Mouse (Mus musculus) T-helper 17 cell (primary cell): ENCODE measurements at regions not wholly inside any gene's neighbourhood (a gene's known extent, or its start where the extent isn't known, plus 50 kb on each side); places are given as distances from the start of the nearest gene placed in this dataset.
"Not testable (repeated sequence)": the region's sequence is repeated elsewhere in the genome, so short reads cannot be mapped to it uniquely, and the experiment has no call there.

Experiments
- in situ Hi-C, 2 experiments: fragments of 300-600 bp; cut with MboI, MseI; formaldehyde crosslinking; loops; 1 replicate in 1 of 2; 2 replicates in 1 of 2; pipeline ENCODE4 v1.15.1; 2025; ENCODE audit warnings: high pct_unique_total_duplicates in 2 of 2

DNA sequence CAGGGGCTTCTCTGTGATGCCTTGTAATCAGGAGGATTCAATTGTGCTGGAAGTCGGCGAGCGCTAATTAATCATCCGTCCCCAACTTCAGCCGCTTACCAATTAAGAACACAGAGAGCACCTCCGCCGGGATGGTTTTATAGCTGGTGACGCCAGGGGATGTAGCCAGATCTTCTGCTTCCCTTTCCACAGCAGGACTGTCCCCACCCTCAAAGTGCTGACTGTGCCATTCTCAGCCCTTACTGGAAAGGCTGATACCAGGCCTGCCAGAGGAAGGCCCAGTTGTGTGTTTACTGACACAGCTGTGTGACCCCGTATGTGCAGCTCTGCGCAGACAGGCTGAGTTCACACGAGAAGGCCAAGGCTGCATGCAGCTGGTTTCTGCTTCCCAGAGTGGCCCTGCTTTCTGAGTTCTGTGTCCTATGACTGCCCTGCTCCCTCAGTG is 59.9 kb upstream of the Bend4 start:
- in situ Hi-C loops = no loop called here

- in situ Hi-C loops = not testable (repeated sequence)
Measured at GRCm38 (mm10) chr5:67490709-67491108, 62.6 kb upstream of the Bend4 start.

DNA sequence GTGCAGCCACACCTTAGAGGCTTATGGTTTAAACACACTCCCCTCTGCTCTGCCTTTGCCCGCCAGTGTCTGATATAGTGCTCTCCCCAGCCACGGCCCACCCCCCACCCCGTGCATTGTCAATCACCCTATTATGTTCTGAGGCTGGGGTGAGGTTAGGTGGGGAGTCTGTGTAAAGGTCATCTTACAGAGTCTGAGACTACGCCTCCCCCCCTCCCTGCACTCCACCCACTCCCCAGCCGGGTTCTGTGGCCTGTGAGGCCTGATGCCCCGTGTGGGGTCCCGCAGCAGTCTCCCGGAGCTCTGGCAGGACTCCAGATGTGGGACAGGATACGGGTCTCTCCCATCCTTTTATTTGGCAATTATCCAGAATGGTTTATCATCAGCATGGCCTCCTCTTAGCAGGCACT is 64.8 kb upstream of the Bend4 start:
- in situ Hi-C loops = no loop called here

- in situ Hi-C loops = no loop called here
Measured at GRCm38 (mm10) chr5:67496710-67497109, 68.6 kb upstream of the Bend4 start.

- in situ Hi-C loops = no loop called here
Measured at GRCm38 (mm10) chr5:67520251-67520650, 87.4 kb upstream of the Shisa3 start.

DNA sequence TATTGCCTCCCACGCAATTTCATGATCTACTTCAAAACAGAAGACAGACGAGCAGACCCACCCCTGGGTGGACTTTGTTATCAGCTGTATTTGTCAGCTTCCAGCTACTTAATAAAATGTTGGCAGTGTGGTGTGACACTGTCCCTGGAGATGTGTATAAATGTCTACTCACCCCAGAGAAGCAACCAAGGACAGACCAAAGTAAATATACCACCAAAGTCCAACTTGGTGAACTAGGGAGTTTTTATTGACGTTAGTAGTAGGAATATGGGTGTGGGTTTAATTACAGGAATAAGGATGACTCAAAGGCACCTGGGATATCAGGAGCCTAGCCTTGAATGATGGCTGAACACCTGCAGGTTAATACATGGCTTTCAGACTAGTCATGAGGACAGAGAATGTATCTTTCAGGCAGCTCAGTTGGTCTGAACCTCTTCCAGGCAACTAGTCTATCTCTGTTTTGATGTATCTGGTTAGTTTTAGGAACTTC is 86.2 kb upstream of the Shisa3 start:
- in situ Hi-C loops = no loop called here

DNA sequence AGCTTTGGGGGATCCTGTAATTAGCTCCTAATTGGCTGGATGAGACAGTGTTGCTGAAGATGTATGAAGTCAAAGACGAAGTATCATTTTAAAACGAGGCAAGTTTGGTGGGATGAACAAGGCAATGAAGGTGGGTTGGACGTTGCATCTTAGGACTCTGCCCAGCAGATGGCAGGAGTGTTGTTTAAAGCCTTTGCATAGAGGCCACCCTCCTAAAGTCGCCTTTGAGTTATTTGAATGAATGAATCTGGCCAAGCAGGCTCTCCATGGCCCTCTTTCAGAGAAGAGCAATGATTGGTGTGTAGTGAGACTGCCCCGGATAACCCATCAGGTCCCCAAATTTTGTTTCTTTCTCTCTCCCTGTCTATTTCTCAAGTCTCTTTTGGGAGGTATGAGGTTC is 77.5 kb upstream of the Shisa3 start:
- in situ Hi-C loops = loop anchor here (5.0 to 25.0 kb wide), 3 partner anchors 202 to 482 kb away; no protein-coding TSS in a partner anchor

DNA sequence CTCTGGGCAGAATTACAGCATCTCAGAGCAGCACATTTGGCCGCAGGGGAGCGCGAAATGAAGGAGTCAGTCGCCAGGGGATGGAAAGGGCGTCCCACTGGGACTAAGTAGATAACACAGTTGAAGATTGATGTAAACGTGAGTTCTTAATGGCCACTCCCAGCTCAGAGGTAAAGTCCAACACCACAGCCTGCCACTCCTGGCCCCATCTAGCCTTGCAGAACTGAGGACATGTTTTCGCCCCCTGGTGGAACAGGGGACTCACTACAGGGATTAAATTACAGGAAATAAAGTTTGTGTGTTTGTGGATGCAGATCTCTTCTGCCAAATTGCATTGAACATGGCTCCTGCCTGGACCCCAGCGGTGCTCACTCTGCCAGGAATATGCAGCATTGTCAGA is 76.7 kb upstream of the Shisa3 start:
- in situ Hi-C loops = loop anchor here (5.0 to 25.0 kb wide), 3 partner anchors 201 to 481 kb away; no protein-coding TSS in a partner anchor

DNA sequence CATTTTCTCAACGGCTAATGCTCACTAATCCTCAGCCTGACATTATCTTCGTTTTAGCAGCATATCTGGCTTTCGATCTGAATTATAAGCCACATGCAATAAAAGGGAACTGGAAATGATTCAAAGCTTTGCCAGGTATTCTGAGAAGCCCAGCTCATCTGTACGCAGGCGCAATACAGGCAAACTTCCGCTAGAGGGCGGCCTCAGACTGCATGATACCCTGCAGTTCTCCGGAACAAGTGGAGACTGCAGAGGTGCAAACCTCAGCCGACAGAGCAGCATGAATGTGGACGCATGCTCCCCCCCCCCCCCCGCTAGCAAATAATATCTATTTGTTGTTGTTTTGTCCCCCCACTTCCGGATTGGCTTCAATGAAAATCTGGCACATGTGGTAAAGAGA is 75.3 kb upstream of the Shisa3 start:
- in situ Hi-C loops = loop anchor here (5.0 to 25.0 kb wide), 3 partner anchors 200 to 480 kb away; no protein-coding TSS in a partner anchor

GRCm38 (mm10) chr5:67532756-67533255 is 74.9 kb upstream of the Shisa3 start:
- in situ Hi-C loops = loop anchor here (5.0 to 25.0 kb wide), 3 partner anchors 199 to 479 kb away; no protein-coding TSS in a partner anchor

GRCm38 (mm10) chr5:67534056-67534455 is 73.6 kb upstream of the Shisa3 start:
- in situ Hi-C loops = loop anchor here (5.0 to 25.0 kb wide), 3 partner anchors 198 to 478 kb away; no protein-coding TSS in a partner anchor

GRCm38 (mm10) chr5:67537990-67538389 is 69.7 kb upstream of the Shisa3 start:
- in situ Hi-C loops = loop anchor here (5.0 to 25.0 kb wide), 2 partner anchors 189 to 474 kb away; no protein-coding TSS in a partner anchor

DNA sequence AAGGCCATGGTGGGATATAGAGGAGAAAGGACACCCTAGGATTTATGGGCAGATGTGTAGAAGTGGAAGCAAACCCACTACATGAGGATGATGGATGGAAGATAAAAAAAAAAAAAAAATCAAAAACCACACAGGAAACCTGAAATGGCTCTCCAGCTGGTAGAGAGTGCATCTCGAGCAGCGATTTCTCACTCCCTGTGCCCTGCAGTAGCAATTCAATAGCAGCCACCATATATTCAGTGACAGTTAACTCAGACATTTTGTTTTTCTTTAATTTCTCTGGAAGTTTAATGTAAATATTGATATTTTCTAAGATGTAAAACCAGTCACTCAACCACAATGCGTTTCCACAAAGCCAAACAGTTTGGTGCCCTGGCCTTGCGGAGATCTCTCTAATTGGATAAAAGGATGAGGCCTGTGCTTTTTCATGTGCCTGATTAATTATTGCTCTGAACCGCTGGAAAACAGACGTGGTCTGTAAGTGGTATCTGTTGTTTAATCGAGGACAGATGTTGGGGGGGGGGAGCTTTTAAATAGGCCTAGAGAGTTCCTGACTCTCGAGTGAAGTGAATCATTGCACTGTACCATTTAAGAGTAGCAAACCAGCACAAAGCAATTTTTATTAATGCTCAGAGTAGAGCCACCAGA is 68.0 kb upstream of the Shisa3 start:
- in situ Hi-C loops = loop anchor here (5.0 to 25.0 kb wide), 2 partner anchors 188 to 473 kb away; no protein-coding TSS in a partner anchor

- in situ Hi-C loops = loop anchor here in 1 of 2 experiments (25.0 kb wide), 1 partner anchor 470 kb away; no protein-coding TSS in a partner anchor
Measured at GRCm38 (mm10) chr5:67541867-67542266, 65.8 kb upstream of the Shisa3 start.

DNA sequence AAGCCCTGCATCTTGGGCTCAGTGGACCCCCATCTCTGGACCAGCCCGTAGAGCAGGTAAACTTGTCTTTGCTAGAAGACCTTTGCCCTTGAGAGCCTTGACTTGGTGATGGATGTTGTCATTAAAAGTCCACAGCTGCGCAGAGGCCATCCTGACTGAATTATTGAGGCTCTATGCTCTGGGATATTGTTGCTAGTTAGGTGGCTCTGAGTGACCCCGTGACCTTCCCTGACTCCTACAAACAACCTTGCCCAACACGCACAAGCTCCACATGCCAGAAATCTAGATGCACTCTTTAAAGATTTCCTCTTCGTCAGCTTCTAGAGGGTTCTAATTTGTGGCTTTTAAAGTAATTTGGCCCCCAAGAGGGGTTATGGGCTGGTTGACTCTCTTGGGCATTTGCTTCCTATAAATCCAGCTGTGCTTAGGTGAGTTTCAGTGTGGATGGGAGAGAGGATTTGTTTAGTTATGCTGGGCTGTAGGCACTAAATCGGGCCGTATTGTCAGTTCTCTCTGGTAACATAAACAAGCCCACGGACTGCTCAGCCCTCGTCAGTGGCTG is 63.6 kb upstream of the Shisa3 start:
- in situ Hi-C loops = loop anchor here in 1 of 2 experiments (25.0 kb wide), 1 partner anchor 468 kb away; no protein-coding TSS in a partner anchor

DNA sequence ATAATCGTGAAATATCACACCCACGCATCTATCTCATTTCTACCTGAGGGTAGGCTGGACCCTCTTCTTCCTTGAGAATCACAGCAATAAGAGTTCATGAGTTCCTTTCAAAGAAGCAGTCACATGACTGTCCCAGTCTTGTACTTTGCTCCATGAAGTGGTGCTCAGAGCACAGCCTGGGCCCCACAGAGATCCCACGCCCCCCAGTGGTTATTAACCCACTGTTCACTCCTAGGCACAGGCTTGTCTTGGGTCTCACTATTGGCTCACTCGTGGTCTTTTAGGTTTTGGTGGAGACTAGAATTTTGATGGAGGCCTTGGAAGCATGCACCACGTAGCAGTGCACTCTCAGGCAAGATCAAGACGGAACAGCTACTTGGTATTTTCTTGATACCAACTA is 57.4 kb upstream of the Shisa3 start:
- in situ Hi-C loops = no loop called here

- in situ Hi-C loops = no loop called here
Measured at GRCm38 (mm10) chr5:67551668-67552390, 55.9 kb upstream of the Shisa3 start.

- in situ Hi-C loops = no loop called here
Measured at GRCm38 (mm10) chr5:67552865-67553264, 54.8 kb upstream of the Shisa3 start.
